Mouse (Mus musculus) cerebellum, adult 2 months (tissue): ENCODE measurements around the gene Mob3a.

Source experiments
- CTCF ChIP-seq: fragments of 200-500 bp; IDR thresholded peaks from 2 replicates; pipeline ENCODE4 v1.5.1; 2011; ENCODE audit warnings: low read depth, mild to moderate bottlenecking, control low read depth, low read length, moderate library complexity, borderline replicate concordance; ENCODE audit not compliant: insufficient read depth
- POLR2A ChIP-seq: fragments of 200-500 bp; IDR thresholded peaks from 2 replicates; pipeline ENCODE4 v1.6.1; 2011; ENCODE audit warnings: low read length, control low read depth, borderline replicate concordance; ENCODE audit not compliant: insufficient read depth

DNA sequence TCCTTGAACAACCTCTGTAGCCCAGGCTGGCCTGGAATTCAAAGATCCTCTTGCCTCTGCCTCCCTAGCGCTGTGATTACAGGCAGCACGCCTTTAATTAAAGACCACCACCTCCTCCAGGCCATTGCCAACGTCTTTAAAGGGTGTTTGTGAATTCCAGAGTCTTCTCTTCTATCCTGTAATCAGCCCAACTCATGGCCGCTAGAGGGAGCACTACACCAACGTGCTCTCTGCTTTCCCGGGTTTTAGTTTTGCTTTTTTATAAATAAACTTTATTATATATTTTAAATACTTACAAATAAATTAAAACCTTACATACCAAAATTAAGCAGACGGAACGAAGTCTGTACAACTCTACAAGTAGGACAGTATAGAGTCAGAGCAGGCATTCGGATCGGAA, 42.6 kb downstream of the Mob3a start:
- TF ChIP-seq CTCF (peak; percentile 75), POLR2A (no peak)
